Mouse (Mus musculus): ENCODE results near the gene Apob.
"Not testable (repeated sequence)": the region's sequence is repeated elsewhere in the genome, so short reads cannot be mapped to it uniquely, and the experiment has no call there.

The Apob gene

DNA sequence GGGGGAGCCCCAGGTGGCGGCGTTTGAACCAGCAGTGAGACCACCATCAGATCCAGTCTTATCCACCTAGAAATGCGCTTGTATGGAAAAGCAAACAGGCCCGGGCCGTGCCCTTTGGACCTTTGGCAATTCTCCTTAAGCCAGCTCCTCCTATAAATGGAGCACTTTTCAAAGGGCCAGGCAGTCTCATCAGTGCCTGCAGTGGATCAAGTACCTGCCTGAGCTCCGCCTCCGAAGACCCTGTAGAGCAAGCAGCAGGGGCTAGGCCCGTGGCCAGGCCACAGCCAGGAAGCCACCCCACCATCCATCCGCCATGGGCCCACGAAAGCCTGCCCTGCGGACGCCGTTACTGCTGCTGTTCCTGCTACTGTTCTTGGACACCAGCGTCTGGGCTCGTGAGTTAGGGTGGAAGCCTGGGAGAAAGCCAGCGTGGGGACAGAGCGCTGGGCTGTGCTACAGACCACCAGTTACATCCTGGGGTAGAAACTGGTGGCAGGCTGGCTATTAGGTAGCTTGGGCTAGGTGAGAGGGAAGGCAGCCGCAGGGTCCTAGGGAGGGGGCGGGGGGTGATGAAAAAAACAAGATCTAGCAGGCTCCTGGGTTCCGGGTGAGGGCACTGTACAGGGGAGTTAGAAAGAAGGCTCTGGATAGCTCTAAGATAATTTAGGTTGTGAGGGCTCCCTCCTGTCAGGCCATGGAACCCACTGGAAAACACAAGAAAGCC, at the start of gene Apob:
Gene Apob (plus strand): TSS at position 183 of the 724 bp plus-strand sequence.
- in situ Hi-C loops (cut with MboI, MseI): no loop called here

DNA sequence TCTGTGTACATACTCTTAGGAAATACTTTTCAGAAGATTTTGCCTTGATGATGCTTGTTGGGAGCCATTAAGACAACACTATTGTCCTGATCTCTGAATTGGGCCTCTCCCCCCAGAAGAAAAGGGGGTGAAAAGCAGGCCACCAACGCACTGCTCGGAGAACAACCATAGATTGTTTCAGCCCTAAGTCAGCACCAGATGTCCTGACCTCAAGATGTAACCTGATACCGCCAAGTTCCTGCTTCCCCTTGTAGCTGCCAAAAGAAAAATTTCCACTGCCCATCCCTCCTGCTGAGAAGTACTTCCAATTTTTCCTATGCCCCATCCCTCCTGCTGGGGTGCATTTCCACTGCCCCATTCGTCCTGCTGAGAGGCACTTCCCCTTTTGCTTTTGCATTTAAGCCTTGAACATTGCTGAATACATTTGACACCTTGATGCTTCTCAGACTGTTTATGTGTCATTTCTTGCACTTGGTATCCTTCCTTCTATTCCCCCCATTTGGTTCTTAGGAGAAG, 45.0 kb upstream of the Apob start:
- in situ Hi-C loops (cut with MboI, MseI): no loop called here

DNA sequence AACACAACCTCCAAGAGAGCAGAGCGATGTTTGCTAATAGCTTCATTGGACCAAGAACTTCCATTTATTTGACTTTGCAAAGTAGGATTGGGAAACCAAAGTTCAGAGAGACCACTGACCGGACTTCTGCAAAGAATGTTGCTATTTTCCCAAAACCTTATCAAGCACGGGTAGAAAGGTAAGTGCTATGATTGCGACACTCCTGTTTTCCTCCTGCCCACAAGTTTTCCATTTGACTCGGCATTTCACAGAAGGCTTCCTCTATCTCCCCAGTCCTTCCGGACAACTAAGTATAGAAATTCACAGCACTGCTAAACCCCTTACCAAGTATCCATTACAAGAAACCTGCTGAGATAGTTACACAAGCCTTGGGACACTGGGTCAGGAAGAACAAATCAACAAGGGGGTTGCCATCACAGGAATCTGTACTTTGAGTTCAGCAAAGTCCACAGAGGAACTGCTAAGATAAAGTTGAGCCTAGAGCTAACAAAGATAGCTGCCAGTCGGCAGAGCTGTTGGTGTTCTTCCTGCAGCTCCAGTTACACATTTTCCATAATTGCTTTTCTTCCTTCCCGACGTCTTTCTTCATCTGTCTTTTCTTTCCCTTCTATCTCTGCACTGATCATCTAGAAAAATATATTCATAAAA, 27.2 kb upstream of the Apob start:
- in situ Hi-C loops (cut with MboI, MseI): no loop called here

DNA sequence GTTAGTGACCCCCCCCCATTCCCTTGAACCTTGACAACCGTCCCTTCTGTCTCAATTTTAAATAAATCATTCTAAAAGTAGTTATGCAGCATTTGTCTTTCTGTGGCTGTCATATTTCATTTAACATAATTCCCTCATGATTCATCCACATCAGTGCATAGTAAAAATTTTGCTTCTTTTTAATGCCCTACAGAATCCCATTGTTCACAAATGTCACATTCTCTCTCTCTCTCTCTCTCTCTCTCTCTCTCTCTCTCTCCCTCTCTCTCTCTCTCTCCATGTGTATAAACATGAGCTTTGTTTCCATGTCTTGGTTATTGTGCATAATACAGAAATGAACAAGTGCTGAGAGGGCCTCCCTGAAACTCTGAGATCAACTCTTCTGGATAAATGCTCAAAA, 18.6 kb upstream of the Apob start:
- in situ Hi-C loops (cut with MboI, MseI): no loop called here

DNA sequence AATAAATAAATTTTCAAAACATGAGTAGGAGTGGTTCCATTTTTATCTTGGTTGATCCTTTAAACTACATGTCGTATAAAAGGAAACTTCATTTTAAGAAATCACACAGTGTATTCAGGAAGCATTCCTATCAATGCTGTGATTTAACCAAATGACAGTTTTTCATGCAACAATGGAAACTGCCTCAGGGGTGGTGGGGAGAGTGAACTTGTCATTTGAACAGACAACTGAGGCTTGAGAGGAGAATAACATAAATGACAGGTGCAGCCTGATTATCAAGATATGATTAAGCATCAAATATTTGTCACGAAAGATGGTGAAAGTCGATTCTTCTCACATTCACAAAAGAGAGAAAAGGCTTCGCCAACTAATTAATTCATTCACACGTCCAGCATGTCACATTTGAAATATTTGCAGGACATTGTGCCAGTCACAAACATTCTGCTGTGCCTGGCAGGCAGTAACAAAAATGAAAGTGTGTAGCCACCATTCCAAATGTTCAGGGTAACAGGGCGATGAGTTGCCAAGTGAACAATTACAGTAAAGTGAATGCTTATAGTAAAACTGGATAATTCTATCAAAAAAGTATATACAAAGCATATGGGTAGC, 18.0 kb upstream of the Apob start:
- in situ Hi-C loops (cut with MboI, MseI): no loop called here

DNA sequence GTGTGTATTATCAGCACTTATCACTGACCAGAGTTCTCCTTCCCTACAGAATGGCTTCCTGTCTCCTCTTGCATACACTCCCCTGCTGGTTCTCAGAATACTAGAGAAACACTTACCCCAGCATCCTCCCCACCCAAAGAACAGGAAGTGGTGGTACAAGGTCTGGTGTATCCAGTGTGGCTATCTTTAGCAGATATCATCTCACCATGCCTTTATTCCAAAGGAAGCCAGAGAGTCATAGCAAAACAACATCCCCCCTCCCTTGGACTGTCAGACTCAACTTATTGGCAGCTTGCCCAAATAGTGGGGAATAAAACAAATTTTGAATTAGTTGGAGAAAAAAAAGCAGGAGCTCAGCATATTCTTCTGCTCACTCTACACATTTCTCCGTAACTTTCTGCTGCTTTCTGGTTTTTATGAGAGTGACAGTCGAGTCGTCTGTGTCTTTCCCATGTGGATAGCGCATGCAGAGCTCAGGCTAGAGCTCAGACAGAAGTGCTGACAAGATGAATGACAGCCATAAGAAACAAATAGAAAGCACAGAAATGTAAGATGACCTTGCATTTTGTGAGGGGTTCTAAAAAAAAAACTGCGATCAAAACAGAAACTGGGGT, 15.0 kb upstream of the Apob start:
- in situ Hi-C loops (cut with MboI, MseI): no loop called here

DNA sequence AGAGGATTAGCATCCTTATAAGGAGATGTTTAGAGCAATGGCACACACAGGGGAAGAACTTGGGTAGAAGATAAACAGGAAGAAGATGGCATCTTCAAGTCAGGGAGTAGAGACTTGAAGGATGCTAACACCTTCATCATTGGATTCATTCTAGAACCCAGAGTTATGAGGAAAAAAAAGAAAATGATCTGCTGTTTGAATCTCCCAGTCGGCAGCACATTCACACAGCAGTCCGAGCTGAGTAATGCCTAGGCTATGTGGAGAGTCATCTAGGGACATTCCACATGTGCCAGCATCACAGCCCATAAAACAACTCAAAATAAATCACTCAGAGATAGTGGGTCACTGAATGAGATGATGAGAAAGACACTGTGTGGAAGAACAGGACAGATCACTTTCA, 10.2 kb upstream of the Apob start:
- in situ Hi-C loops (cut with MboI, MseI): no loop called here

DNA sequence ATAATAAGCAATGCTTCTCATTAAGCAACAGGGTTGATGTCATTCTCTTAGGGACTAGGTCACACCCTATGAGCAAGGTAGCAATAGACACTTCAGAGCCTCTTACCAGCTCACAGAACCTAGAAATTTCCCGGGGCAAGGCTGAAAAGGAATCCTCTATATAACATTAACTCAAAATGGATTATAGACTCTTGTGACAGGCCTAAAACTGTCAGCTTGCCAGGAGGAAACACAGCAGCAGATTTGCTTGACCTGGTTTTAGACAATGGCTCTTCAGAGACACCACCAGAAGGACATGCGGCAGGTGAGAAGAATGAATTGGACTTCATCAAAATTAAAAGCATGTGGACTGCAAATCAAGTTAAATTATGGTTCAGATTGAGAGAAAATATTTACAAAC, 7.1 kb upstream of the Apob start:
- in situ Hi-C loops (cut with MboI, MseI): no loop called here

DNA sequence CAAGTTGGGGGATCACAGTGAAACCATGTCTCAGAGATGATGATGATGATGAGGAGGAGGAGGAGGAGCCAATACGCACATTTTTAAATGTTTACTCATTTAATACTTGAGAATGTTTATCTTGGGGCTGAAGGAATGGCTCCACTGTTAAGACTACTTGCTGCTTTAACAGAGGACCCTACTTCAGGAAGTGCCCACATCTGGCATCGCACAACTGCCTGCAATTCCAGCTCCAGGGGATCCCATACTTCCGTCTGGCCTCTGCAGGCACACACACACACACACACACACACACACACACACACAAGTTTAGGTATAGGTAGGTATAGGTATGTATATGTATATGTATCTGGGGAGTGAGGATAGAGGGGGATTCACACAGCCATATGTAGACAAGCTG, 6.6 kb upstream of the Apob start:
- in situ Hi-C loops (cut with MboI, MseI): no loop called here

DNA sequence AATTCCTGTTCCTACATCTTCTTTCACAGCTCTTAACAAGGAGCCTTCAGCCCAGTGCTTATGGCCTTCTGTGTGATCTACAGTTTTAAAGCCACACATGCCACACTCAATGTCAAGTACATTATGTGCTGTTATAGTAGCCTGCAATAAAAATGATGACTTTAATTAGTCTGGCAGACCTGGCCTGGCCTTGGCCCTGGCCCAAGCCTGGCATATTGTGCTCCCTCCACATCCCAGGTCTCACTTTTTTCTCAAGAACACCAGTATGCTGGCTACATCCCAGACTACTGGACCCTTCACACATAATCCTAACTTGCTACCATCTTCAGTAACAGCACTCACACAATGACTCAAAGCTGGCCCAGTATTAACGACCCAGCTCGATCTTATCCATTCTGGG, 5.7 kb upstream of the Apob start:
- in situ Hi-C loops (cut with MboI, MseI): no loop called here

DNA sequence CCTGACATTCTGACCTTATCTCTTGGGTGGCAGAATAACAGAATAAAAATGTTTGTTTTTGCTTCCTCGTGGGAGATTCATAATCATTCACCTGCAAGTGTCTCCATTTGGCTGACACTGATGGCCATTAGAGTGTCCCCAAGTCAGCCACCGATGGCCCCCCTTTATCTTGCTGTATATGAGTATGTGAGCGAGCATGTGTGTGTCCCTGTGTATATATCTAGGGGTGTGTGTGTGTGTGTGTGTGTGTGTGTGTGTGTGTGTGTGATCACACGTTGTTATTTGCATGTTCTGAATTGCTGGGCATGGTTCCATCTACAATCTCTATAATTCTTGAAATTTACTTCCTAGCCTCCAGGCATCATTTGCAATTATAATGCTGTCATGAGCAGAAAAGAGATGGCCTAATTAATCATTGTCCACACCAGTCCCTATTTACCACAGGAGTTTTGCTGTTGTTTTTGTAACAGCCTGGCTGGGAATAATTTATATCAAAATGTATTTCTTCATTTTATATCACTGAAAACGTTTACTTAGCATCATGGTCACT, 3.6 kb upstream of the Apob start:
- in situ Hi-C loops (cut with MboI, MseI): no loop called here

DNA sequence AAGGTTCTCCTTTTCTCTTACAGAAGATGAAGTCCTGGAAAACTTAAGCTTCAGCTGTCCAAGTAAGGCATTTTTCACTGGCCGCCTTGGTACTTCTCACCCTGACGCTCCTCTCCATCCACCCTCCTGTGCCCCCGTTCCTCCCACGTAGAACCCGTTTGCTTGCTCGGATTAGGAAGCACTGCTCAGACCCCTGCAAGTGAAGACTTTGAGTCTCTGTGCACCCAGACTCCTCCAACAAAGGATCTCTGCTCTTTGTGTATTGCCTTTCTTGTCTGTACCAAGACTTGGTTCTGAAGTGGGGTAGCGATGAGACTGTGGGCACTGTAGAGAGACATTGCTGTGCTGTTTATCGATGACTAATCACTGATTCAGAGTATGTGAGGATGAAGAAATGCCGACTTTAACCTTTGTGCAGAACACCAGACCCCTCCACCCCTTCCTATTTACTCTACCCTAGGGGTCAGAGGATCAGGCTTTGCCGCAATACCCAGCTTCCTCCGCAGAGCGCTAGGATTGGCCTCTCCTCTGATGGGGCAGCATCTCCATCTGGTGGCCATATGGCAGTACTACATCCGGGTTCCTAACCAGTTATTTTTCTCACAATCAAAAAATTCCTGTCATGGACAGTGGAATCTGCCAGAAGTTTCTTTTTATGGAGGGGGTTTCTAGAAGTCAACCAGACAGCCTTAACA, 889 bp downstream of the Apob start:
- in situ Hi-C loops (cut with MboI, MseI): no loop called here

DNA sequence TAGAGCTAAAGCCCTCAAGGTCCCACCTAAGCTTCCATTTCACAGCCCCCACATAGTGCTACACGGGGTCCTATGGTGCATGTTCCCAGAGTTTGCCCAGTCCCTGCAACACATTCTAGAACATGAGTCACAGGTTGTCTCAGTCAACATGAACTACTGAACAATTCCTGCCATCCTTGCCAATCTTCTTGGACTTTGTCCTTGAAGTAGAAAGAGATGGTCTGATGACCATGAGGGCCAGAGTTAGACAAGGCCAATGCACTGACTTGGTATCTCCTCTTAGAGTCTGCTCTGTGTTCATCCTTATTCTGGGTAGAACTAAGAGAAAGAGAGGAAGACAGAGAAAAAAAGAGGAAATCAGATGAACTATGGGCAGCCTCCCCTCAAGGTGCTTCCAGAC, 7.0 kb downstream of the Apob start:
- in situ Hi-C loops (cut with MboI, MseI): no loop called here

DNA sequence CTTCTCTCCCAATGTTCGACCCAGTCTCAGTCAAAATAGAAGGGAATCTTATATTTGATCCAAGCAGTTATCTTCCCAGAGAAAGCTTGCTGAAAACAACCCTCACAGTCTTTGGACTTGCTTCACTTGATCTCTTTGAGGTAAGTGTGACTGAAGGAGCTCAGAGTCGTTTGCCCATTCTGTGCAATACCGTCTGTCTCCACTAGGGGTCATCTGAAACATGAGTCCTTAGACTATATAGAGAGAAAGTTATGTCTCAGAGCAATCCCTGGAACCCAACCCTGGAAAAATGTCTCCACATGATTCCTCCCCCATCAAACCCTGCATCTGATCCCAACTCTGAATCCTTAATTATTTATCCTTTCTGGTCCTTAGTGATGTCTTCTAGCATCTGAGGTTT, 13.4 kb downstream of the Apob start:
- in situ Hi-C loops (cut with MboI, MseI): loop anchor here (10.0 kb wide), 1 partner anchor 314 kb away; the partner anchor contains the start of gene Gdf7

DNA sequence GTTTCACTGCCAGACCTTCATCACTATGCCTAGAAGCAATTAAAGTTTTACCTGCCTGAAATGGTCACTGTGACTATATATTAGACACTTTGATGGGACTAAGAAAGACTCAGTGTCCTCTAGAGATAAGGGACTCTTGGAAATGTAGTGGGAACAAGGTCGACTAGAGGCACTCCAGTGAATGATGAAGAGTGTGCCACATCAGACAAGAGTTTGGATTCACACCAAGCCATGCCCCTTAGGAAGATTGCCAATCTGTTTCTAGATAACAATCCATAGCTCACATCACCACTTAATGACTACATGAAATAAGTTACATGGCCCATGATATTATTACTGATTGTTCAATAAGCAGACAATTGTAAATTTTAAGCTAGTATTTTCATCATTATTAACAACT, 14.1 kb downstream of the Apob start:
- in situ Hi-C loops (cut with MboI, MseI): loop anchor here (10.0 kb wide), 1 partner anchor 313 kb away; the partner anchor contains the start of gene Gdf7

DNA sequence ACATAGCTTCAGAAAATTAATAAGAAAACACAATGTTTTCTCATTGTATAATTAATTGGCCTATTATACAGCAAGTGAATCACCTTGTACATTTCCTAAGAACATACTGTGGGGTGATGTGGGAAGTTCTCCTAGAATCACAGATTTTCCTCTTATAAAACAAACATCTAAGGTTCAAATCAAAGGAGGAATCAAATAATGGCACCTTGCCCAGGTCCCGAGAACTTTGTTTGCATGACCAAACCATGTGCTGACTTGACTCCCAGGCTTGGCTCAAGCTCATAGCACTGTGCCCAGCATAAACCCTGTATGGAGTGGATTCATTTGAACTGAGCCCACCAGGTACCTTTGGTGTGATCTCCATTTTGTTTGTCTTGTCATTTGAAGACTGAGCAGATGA, 43.5 kb downstream of the Apob start:
- in situ Hi-C loops (cut with MboI, MseI): loop anchor here (5.0 kb wide), 1 partner anchor 71 kb away; no protein-coding TSS in a partner anchor

DNA sequence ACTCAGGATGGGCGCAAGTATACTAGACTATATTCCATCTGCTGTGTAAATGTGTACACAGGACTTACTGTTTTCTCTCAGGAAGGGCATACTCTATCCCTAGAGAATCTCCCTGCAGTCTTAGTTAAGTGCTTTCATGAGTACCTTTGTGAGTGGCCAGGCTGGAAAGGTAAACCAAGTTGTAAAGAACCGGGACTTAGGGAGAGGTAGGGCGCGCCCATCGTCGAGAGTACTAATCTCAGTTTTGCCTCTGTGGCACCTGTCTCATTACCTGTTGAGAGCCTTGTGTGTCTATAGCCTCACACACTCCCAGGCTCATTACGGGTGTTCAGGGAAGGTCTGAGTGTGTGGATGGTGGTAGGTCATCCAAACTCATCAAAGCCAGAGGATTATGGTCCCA, 52.1 kb downstream of the Apob start:
- in situ Hi-C loops (cut with MboI, MseI): no loop called here

DNA sequence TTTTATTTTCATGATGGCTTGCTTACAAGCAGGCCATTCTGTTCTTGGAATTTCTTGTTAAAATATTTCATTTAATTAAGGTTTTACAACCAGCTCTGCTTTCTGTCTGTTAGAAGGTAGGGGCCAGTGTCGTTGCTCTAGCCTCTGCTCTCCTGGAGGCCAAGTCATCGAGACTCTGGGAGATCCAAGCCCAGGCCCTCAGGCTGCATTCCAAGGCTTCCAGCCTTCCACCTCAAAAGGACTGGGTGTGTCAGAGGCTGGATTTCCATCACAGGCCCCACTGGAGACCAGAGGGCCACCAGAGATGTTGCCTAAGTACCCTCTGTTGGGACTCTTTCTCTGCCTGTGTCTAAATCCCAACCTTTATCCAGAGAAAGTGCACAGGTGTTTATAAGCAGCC, 52.6 kb downstream of the Apob start:
- in situ Hi-C loops (cut with MboI, MseI): no loop called here

DNA sequence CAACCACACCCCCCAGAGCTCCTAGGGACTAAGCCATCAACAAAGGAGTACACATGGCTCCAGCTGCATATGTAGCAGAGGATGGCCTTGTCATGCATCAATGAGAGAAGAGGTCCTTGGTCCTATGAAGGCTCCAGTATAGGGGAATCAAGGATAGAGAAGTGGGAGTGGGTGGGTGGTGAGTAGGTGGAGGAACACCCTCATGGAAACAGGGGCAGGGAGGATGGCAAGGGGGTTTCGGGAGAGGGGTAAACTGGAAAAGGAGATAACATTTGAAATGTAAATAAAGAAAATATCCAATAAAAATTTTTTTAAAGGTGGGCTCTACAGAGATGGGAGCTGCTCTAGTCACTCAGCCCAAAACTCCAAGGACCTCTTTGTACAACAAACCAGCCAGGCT, 53.7 kb downstream of the Apob start:
- in situ Hi-C loops (cut with MboI, MseI): not testable (repeated sequence)

DNA sequence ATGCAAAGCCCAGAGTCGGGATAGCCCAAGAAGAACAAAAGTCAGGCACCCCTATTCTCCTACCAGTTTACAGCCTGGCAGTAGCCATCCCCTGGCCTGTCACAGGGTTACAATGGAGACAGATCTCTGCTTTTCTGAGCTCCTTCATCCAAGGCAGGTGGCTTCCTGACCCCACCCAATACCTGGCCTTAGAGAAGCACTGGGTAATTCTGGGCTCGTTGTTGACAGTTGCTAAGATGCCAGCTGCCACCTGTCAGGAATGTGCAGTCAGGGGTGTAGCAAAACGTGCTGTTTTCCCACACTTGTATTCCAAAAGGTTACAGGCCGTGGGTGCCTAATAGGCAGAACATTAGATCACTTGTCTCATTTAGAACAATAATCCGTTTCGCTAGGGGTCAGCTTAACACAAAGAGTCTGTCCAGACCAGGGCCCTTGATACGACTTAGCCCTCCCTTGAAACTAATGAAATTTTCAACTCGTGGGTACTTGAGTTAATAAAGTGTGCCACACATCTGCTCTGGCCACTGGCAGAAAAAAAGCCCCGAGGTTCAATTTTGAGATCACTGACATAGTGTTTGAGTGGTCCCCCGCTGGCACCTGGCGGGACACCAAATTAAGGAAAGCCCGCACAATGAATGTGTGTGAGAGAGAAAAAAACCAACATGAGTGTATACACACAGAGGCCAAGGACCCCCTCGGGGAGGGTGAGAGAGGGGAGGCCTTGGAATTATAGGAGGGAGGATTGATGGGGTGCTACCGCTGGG, 54.3 kb downstream of the Apob start:
- in situ Hi-C loops (cut with MboI, MseI): no loop called here

DNA sequence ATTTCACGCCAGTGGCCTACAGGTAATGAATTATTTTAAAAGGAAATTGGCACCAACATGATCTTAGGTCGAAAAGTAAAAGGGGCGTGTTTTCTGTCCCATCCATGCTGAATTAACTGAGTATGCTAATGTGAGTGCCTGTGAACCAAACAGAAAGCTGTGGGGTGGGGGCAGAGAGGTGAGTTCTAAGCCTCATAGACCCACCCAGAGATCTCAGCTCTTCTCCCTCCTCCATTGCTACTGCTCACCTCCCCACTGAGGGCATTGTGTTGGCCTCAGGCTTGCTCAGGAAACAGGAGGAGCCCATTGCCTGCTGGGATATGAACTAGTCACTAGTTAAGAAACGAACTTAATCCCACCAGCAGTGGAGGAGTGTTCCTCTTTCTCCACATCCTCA, 54.9 kb downstream of the Apob start:
- in situ Hi-C loops (cut with MboI, MseI): no loop called here
